Mouse (Mus musculus) heart, postnatal 0 days (tissue): ENCODE results near the gene Sez6l. TPM values are rescaled to one million over a fixed set of nuclear protein-coding genes. Genes with fewer than 3 reads are reported as not detected.

Experiments
- ATAC-seq: fragments of 200-750 bp; cut with Nextera tagmentation; 2 replicates; pipeline ENCODE4 v1.8.0; 2017; ENCODE audit warnings: low read depth, moderate number of reproducible peaks, moderate library complexity; ENCODE audit not compliant: insufficient read depth
- DNase-seq: peaks from one replicate; pipeline ENCODE4 v3.0.0-alpha.2; 2016; ENCODE audit warnings: low spot score
- H3K27ac ChIP-seq: fragments of 300-500 bp; sonication (generic); 2 replicates; pipeline ENCODE4 v1.5.1; 2014; ENCODE audit warnings: low read depth, mild to moderate bottlenecking
- H3K27me3 ChIP-seq: fragments of 300-500 bp; sonication (generic); 2 replicates; pipeline ENCODE4 v1.6.1; 2014; ENCODE audit warnings: low read length, mixed read lengths; ENCODE audit not compliant: control insufficient read depth, insufficient read depth
- H3K36me3 ChIP-seq: fragments of 300-500 bp; sonication (generic); replicated peaks from 2 replicates; pipeline ENCODE4 v1.6.1; 2014; ENCODE audit warnings: low read length, mixed read lengths; ENCODE audit not compliant: control insufficient read depth, insufficient read depth
- H3K4me1 ChIP-seq: fragments of 300-500 bp; sonication (generic); 2 replicates; pipeline ENCODE4 v1.6.1; 2014; ENCODE audit warnings: antibody characterized with exemption; ENCODE audit not compliant: control insufficient read depth, insufficient read depth
- H3K4me2 ChIP-seq: fragments of 300-500 bp; sonication (generic); 2 replicates; pipeline ENCODE4 v1.6.1; 2014; ENCODE audit warnings: low read depth, mild to moderate bottlenecking, low read length, moderate library complexity
- H3K4me3 ChIP-seq: fragments of 300-500 bp; sonication (generic); 2 replicates; pipeline ENCODE4 v1.5.1; 2014; ENCODE audit warnings: low read depth, low read length
- H3K9ac ChIP-seq: fragments of 300-500 bp; sonication (generic); replicated peaks from 2 replicates; pipeline ENCODE4 v1.6.1; 2014; ENCODE audit warnings: low read depth, low read length, mixed read lengths
- H3K9me3 ChIP-seq: fragments of 300-500 bp; sonication (generic); replicated peaks from 2 replicates; pipeline ENCODE4 v1.6.1; 2016; ENCODE audit warnings: low read length; ENCODE audit not compliant: control insufficient read depth
- CTCF ChIP-seq: IDR thresholded peaks from 2 replicates; pipeline ENCODE4 v1.5.1; 2016; ENCODE audit warnings: antibody characterized with exemption, control low read depth, low read depth
- EP300 ChIP-seq: IDR thresholded peaks from 2 replicates; pipeline ENCODE4 v1.6.1; 2016; ENCODE audit warnings: antibody characterized with exemption, low read depth
- WGBS: fragments of 180-500 bp; shearing (Covaris S2); extraction: QIAGEN DNeasy Blood & Tissue Kit; methylation state at CpG from one replicate; pipeline ENCODE4 v1.1.7; 2014; 5-methylcytosine and 5-hydroxymethylcytosine counted together
- polyA plus RNA-seq: library from polyadenylated mRNA; unstranded; fragments of >200 nt; fragmentation: Nextera tagmentation; extraction: Ambion mirVana; gene quantifications from 2 replicates; pipeline ENCODE4 v1.2.1, GENCODE M21; 2015
- total RNA-seq: library from RNA; depleted of rRNA; stranded (reverse); fragments of >200 nt; gene quantifications from 2 replicates; pipeline ENCODE4 v1.2.3, GENCODE M21; 2014; ENCODE audit warnings: low replicate concordance

Sez6l gene
- total and polyA plus RNA-seq, 2 experiments from 2014 or later = 0.10 TPM; not detected in 1

GRCm38 (mm10) chr5:112384805-112385472, 192.0 kb downstream of the Sez6l start:
- Histone ChIP-seq H3K4me3 (no peak overlapping the region), H3K27ac (no peak overlapping the region), H3K4me2 (no peak overlapping the region), H3K27me3 (peaks cover 17% of the 10 kb centered on the region), H3K36me3 (no peaks in the 10 kb centered on the region), H3K9me3 (no peaks in the 10 kb centered on the region), H3K4me1 (no peaks in the 10 kb centered on the region), H3K9ac (no peak overlapping the region)
- no peak for ATAC-seq
- DNase-seq = no peak
- 80% methylated on average over 13 of the region's 13 CpGs for WGBS
- TF ChIP-seq CTCF (no peak), EP300 (no peak)

- Histone ChIP-seq H3K9ac (no peak overlapping the region), H3K9me3 (no peaks in the 10 kb centered on the region), H3K36me3 (peaks cover 17% of the 10 kb centered on the region), H3K4me2 (no peak overlapping the region), H3K4me3 (no peak overlapping the region), H3K27ac (peak overlapping the region; percentile 9; the same call in 1 of the 2 replicates), H3K4me1 (no peaks in the 10 kb centered on the region), H3K27me3 (0 out of 2 replicates have a peak, but pooled peaks cover 2% of the 10 kb centered on the region)
- 59% methylated on average over 16 of the region's 17 CpGs for WGBS
- DNase-seq (no peak), ATAC-seq (peak; percentile 52; the same call in 1 of the 2 replicates)
- TF ChIP-seq CTCF (no peak), EP300 (no peak)
These were observed 194.2 kb downstream of the Sez6l start for GRCm38 (mm10) chr5:112382641-112383330.

- H3K9ac ChIP-seq = no peak overlapping the region
- WGBS = 78% methylated on average over 9 of the region's 9 CpGs
- no peak overlapping the region for H3K4me2 ChIP-seq
- H3K27ac ChIP-seq = no peak overlapping the region
- no peaks in the 10 kb centered on the region for H3K4me1 ChIP-seq
- ATAC-seq = no peak
- peaks cover 17% of the 10 kb centered on the region for H3K36me3 ChIP-seq
- H3K9me3 ChIP-seq = no peaks in the 10 kb centered on the region
- no peaks in the 10 kb centered on the region for H3K27me3 ChIP-seq
- H3K4me3 ChIP-seq = no peak overlapping the region
- no peak for TF ChIP-seq EP300
- no peak for TF ChIP-seq CTCF
- no peak for DNase-seq
These were observed 194.9 kb downstream of the Sez6l start for GRCm38 (mm10) chr5:112382042-112382441.

- ATAC-seq (no peak), DNase-seq (no peak)
- TF ChIP-seq CTCF (no peak), EP300 (no peak)
- no peaks in the 10 kb centered on the region for H3K27me3 ChIP-seq
- H3K4me1 ChIP-seq = no peaks in the 10 kb centered on the region
- H3K36me3 ChIP-seq = peaks cover 17% of the 10 kb centered on the region
- no peak overlapping the region for H3K27ac ChIP-seq
- H3K4me2 ChIP-seq = no peak overlapping the region
- H3K4me3 ChIP-seq = no peak overlapping the region
- H3K9ac ChIP-seq = no peak overlapping the region
- H3K9me3 ChIP-seq = no peaks in the 10 kb centered on the region
- 59% methylated on average over 11 of the region's 11 CpGs for WGBS
These were observed 195.8 kb downstream of the Sez6l start for GRCm38 (mm10) chr5:112381154-112381553.

GRCm38 (mm10) chr5:112378716-112379115, 198.3 kb downstream of the Sez6l start:
- Histone ChIP-seq H3K36me3 (peaks cover 36% of the 10 kb centered on the region), H3K9me3 (no peaks in the 10 kb centered on the region), H3K4me2 (no peak overlapping the region), H3K9ac (no peak overlapping the region), H3K4me3 (no peak overlapping the region), H3K27ac (no peak overlapping the region), H3K27me3 (no peaks in the 10 kb centered on the region), H3K4me1 (no peaks in the 10 kb centered on the region)
- TF ChIP-seq CTCF (no peak), EP300 (no peak)
- WGBS = 70% methylated on average over 6 of the region's 6 CpGs
- ATAC-seq (no peak), DNase-seq (no peak)
